Mouse (Mus musculus) kidney, postnatal 36 days (tissue): Measurements from ENCODE around the gene Zfp553.
"Not testable (repeated sequence)": the region's sequence is repeated elsewhere in the genome, so short reads cannot be mapped to it uniquely, and the experiment has no call there.

Experiments used
- DNase-seq, 2 experiments: peaks; one replicate each; pipeline ENCODE4 v3.0.0; 2021 to 2022; ENCODE audit warnings: mixed read lengths in 2 of 2

Zfp553 gene

DNA sequence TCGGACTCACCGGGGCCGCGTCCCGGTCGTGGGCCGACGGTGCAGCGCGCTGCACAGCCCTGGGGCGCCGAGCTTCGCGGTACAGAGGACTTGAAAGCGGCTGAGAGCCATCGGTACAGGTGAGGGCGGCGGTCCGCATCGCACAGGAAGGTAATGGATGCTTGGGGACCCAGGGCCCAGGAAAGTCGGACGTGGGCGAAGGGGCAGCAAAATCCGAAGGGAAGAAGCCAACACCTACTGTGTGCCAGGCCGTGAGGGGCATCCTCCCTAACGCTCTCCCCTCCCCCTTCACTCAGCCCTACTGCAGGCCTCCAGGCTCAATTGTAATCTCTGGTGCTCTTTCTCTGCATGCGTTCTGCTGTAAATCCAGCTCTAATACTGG is 498 bp downstream of the Zfp553 start:
- no peak for DNase-seq

DNA sequence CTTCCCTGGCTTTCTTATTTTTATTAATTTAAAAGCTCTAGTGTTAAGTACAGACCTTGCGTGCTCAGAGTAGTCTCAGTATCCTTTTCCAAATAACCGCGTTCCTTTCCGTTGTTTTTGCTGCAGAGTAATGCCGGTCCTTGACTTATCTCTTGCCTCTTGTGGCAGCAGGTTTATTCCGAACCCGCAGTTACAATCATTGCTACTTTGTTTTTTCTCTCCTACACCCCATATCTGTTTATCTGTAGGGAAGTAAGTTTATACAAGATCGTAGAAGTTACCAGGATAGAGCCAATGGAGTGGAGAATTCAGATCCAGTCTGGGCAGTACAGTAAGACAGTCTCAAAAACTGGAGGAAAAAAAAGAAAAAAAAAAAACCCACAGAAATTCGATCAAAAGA is 904 bp downstream of the Zfp553 start:
- DNase-seq: no peak

DNA sequence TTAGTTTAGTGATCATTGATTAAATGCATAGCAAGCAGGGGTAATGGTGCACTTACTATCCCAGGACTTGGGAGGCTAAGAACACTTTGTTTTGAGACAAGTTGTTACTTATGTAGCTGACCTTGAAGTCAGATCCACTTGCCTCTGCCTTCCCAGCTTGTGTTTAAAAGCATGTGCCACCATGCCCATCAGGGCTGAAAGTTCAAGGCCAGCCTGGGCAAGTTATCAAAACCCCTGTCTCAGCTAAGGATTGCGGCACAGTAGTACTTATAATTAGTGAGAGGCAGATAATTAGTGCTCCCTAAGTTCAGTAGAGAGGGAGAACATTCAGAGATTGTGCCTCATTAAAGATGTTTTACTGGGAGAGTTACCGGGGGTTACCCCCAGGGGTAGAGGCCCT is 1.9 kb downstream of the Zfp553 start:
- DNase-seq: no peak

DNA sequence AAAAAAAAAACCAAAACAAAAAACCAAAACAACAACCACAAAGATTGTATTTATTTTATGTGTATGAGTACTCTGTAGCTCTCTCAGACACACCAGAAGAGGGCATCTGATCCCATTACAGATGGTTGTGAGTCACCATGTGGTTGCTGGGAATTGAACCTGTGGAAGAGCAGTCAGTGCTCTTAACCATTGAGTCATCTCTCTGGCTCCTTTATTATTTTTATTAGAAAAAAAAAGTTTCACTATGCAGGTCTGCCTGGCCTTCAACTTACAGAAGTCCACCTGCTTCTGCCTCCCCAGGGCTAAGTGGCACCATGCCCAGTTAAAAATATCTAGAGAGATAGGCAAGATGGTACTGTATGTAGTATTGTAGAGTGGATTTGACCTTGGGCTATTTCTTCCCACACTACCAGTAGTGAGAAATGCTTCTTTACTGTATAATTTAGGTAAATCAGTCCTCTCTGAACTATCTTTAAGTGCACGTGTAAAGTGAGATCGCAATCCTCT is 10.6 kb downstream of the Zfp553 start:
- DNase-seq: no peak

DNA sequence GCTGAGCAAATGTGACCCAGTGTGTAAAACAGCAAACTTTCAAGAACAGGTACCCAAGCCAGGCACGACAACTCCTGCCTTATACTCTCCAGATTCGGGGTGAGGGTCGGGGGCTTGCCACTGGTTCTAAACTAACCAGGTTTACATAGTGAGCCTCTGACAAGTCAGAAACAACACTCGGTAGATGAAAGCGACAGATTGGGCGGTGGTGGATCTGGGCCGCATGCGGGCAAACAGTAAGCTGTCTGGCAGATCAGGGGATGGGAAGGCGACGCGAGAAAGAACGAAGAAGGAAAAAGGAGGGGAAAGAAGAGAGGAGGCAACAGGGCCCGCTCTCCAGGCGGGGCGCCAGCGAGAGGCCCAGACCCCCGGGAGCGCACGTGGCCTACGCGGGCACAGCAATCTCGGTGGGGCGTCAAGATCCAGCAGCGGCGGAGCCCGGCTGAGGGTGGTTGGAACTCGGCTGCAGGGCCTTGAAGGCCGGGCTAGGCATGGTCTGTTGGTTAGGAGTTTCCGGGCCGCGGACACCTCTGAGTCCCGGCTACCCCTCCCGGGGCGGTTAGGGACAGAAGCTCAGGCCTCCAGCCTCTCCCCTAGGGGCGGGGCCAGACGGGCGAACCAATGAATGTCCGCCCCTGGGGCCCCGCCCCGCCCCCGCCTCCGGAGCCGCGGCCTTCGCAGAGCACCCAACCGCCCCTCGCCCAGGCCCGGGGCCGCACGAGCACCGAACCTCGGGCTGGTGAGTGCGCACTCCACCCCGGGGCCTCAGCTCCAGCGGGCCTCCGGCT is 11.2 kb downstream of the Zfp553 start, which contains the start of gene Zfp771:
Gene Zfp771, plus strand, starts transcription at position 405 of the 788 bp plus-strand sequence.
- peak; percentile 98 to 100 for DNase-seq

DNA sequence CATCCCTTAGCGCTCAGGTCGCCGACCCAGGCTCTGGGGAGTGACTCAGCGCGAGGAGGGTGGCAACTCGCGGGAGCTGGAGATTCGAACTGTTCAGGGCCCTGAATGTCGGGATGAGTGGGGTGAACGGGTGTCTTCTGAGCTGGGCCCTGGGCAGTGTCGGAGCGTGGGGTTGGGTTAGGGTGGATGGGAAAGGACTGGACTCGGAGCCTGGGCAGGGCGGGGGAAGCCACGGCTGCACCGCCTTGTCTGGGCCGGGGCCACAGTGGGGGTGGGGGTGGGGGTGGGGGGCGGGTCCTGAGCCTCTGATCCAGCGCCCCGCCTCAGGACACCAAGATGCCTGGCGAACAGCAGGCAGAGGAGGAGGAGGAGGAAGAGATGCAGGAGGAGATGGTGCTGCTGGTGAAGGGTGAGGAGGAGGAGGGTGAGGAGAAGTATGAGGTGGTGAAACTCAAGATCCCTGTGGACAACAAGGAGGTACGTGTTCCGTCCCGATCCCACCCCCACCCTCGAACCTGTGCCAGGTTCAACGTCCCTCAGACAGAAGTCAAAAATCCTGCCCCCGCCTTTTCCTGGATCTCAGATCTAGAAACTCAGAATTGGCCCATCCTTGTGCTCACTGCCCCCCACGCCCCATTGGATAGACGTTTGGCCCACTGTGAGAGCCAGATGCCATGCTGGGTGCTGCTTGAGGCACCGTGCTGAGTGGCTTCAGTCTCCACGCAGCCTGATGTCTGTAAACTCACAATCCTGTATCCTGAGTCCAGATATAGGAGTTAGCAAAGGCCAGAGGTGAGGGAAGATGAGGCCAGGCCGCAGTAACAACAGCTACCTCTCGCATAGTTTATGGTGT is 12.0 kb downstream of the Zfp553 start:
- peak; percentile 52 to 72 for DNase-seq

GRCm38 (mm10) chr7:127250511-127250910 is 17.6 kb downstream of the Zfp553 start:
- not testable (repeated sequence) for DNase-seq

- DNase-seq: peak in 1 of 2 experiments; percentile 58
Observed at GRCm38 (mm10) chr7:127252414-127252813, 19.6 kb downstream of the Zfp553 start.

- DNase-seq: no peak
Observed at GRCm38 (mm10) chr7:127253341-127253740, 20.5 kb downstream of the Zfp553 start.

GRCm38 (mm10) chr7:127253821-127254769 is 21.2 kb downstream of the Zfp553 start:
- DNase-seq: peak; percentile 95 to 97

GRCm38 (mm10) chr7:127255008-127255407 is 22.1 kb downstream of the Zfp553 start:
- no peak for DNase-seq

- no peak for DNase-seq
Observed at GRCm38 (mm10) chr7:127255965-127256364, 23.1 kb downstream of the Zfp553 start.

- DNase-seq: no peak
Observed at GRCm38 (mm10) chr7:127256518-127256917, 23.7 kb downstream of the Zfp553 start.

DNA sequence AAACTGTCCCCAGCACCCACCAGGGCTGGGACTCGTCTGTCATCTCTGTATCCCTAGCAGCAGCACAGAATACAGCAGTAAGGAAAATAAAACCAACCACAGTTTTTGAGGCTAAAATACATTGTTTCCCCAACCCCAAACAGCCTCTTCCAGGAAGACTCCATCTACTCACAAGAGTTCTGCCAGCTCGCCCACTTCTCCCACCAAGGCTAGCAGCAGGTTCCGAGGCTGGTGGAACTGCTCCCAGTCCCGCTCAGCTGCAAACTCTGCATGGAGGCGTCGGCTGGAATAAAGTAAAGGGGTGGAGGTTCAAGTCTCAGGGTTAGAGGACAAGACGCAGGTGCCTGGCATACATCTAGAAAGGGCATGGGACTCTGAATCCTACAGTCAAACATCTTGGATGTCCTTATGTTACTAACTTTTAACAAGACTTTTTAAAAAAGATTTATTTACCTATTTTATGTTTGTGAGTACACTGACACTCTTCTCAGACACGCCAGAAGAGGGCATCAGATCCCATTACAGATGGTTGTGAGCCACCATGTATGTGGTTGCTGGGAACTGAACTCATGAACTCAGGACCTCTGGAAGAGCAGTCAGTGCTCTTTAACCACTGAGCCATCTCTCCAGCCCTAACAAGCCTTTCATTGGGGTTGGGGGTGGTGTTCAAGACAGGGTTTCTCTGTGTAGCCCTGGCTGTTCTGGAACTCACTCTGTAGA is 26.5 kb downstream of the Zfp553 start:
- no peak for DNase-seq

DNA sequence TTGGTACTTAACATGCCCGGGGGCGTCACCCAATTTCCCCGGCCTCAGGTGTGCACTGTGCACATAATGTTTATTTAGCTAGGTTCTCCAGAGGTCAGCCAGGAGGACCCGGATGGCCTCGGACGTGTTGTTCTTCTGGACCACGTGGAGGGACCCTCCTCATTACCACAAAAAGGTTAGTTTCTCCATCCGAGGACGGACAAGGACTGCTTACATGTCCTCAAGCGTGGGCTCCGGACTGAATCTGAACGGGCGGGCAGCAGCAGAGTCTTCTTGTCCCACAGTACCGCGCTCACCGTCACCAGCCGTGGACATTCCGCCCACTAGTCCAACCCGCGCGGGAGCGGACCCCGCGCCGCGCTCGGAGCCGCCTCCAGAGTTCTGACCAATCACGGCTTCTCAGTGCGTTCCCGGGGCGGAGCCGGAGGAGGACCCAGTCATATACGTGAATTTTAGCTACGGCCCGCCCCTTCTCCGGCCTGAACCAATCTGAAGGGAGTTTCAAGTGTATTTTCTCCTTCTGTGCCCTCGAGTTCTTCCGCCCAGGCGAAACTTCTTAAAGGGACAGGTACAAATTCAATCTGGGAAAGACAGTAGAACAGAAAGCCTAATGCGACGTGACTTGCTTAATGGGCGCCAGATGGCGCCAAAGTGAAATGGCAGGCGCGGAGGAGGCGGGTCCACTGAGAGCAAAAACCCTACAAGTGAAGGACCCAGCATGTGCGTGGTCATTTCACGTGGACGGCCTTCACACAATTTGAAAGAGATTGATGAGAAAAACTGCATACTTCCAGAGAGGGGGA is 27.6 kb downstream of the Zfp553 start, which contains the start of gene Dctpp1:
Gene Dctpp1, minus strand, starts transcription at position 401 of the 803 bp plus-strand sequence.
- DNase-seq: peak; percentile 98 to 99

GRCm38 (mm10) chr7:127262218-127262961 is 29.5 kb downstream of the Zfp553 start:
- no peak for DNase-seq

- no peak for DNase-seq
Observed at GRCm38 (mm10) chr7:127263526-127263925, 30.7 kb downstream of the Zfp553 start.

DNA sequence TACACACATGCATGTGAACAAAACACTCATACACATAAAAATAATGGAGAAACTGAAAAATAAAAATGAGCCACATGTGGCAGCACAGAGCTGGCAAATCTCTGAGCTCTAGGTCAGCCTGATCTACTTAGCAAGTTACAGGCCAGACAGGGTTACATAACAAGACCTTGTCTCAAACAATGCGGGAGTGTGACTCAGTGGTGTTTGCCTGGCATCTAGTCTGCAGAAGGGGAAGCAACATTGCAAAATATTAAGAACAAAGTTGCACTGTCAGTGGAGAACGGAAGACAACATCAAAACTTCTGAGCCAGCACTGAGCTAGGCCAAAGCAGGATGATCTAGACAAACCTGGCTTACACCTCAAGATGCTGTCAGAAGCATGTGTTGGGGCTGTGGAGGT is 37.4 kb downstream of the Zfp553 start:
- DNase-seq: no peak

DNA sequence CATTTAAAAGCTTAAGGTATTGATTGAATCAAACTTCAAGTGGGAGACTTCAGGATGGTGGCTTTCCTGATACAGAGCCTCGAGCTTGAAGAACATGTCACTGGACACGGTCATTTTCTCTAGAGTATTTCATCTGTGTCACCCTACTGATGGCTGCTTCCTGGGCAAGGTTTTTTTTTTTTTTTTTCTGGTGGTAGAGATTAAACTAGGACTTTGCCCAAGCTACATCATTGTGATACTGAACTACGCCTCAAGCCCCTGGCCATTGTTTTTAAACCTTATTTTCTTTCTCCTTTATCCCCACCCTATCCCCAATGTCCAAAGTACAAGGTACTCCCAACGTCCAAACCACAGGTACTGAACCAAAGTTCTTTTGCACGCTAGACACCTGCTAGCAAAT is 37.8 kb downstream of the Zfp553 start:
- no peak for DNase-seq

- no peak for DNase-seq
Observed at GRCm38 (mm10) chr7:127271093-127271492, 38.2 kb downstream of the Zfp553 start.
